Mouse (Mus musculus) adrenal gland, postnatal 36 days (tissue): ENCODE measurements around the gene Gm44511. TPM values are rescaled to one million over a fixed set of nuclear protein-coding genes. Genes with fewer than 3 reads are reported as not detected.

Source experiments
- DNase-seq, 2 experiments: peaks; one replicate each; pipeline ENCODE4 v3.0.0; 2021; ENCODE audit warnings: mixed read lengths in 1 of 2
- long read RNA-seq, 2 experiments: library from polyadenylated mRNA; stranded (forward); transcript quantifications; one replicate each; pipeline ENCODE4 v2.0.0; 2021; ENCODE audit warnings: borderline sequencing depth in 2 of 2
- total RNA-seq, 2 experiments: library from RNA; stranded (reverse); gene quantifications; 2 replicates each; pipeline ENCODE4 v1.2.3; 2021

The Gm44511 gene
- not detected for total RNA-seq
- long read RNA-seq, experiment 1, partial matches to known transcripts, result 0 of 7 reads
- long read RNA-seq, experiment 1, other reads (novel, unspliced or antisense), result 7 of 7 reads
- long read RNA-seq, experiment 2, partial matches to known transcripts, result 0 of 11 reads
- long read RNA-seq, experiment 2, other reads (novel, unspliced or antisense), result 11 of 11 reads

DNA sequence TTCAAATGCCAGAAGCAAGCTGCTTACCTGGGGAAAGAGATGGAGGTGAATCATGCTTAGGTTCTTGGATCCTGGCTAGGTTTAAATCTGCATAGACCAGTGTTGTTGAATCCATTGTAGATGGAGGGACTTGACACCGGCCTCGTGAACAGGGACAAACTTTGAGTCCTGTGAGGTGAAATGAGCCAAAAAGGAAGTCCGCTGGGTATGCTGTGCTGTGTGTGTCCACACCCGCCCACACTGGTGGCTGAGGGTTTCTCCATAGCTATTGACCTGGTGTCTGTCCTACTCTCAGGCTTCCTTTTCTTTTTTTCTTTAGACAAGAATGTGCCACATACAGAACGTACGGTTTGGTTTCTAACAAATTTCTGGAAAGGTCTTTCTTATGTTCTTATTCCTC, at the start of gene Gm44511, which contains the start of gene Klrb1b:
TSS of gene Gm44511 (minus strand) at position 184 of the 400 bp plus-strand sequence.
TSS of gene Klrb1b (minus strand) at position 200 of the 400 bp plus-strand sequence.
- no peak for DNase-seq

DNA sequence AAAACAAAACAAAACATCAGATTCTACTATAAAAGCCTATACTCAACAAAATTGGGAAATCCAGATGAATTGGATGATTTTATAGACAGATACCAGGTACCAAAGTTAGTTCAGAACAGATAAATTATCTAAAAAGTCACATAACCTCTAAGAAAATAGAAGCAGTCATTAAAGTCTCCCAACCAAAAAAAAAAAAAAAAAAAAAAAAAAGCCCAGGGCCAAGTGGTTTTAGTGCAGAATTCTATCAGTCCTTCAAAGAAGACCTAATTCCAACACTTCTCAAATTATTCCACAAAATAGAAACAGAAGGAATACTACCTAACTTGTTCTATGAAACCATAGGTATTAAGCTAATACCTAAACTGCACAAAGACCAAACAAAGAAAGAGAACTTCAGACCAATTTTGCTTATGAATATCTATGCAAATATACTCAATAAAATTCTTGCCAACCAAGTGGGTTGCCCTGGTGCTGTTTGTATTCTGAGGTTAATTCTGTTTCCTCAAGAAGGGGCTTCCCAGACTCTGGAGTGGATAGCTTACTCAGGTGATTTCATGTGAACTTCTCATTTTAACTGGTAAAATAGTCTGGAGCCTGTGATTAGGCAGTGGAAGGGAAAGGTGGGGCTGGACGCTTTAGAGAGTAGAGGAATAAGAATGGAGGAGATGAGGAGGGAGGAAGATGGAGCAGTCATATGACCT, 45.9 kb upstream of the Gm44511 start:
- DNase-seq, result no peak

DNA sequence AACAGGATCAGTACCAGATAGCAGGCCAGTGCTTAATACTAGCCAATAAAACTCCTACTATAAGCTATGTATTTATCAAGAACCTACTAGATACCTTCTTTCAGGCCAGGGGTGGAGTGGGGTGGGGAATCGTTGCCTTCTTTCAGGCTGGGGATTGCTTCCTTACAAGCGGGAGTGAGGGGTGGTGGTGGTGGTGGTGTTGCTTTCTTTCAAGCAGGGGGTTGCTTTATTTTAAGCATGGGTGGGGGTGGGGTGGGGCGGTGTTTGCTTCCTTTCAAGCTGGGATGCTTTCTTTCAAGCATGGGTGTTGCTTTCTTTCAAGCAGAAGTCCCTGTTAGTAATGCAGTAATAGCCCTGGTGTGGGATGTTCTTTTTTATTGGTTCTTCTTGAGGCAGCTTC, 42.7 kb upstream of the Gm44511 start:
- no peak for DNase-seq

DNA sequence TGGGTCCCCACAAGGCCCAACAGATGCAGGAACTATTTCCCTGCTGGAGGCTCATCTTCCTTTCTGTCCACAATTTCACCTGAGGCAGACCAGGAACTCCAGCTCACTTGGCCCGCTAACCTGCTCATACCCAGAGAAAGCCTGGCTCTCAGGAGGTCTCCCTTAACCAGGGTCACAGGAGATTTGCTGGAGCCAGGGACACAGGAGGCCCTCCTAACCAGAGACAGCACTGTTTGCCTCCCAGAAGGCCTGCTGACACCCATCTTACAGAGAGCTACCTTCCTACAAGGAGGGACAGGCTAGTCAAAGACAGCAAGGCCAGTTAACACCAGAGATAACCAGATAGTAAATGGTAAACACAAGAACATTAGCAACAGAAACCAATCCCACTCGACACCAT, 31.9 kb upstream of the Gm44511 start:
- no peak for DNase-seq

DNA sequence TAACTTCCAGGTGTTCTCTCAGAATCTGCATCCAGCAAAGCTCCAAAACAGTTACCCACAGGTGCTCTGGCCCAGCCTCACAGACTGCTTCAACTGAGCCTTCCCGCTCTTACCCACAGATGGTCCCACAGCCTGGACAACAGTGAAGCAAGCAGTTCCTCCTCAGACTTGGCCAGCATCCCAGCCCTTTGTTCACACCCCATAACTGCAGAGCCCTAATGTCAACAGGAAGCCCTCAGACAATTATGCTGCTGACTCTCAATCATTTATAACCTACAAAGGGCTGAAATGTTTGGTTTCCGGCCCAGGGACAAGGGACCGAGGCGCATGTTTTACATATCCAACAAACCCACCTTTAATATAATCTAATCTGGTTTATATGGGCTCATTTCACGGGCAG, 30.1 kb upstream of the Gm44511 start:
- DNase-seq, result peak; percentile 70 to 82

DNA sequence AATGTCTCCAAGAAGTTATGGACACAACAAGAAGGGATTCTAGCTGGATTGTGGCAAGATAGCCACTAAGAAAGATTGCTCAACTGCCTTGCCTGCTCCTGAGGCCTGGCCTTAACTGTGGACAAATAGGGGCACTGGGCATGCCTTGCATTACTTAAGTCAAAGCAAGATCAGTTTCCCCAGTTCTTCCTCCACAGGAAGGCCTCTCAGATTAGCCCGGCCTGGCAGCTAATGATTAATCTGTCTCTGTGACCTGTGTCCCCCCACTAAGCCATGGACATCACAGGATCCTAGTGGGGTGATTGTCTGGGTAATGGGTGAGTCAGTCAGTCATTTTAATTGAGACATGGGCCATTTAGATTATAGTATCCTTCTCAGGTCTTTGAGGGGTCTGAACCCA, 29.4 kb upstream of the Gm44511 start:
- no peak for DNase-seq

DNA sequence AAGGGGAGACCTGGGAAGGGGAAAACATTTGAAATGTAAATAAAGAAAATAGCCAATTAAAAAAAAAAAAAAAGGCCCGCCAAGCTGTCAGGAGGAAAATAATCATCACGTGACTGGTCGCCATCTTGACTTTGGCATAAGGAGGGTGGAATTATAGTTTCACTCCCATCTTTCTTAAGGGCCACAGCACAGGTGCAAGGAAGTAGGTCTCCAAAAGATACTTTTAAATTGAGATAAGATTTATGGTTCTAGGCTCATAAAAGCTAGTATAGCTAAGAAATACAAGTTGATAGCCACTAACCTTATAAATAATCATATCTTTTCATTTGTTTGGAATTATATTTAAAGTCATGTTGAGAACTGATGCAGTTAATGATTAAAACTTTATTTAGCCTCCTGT, 28.8 kb upstream of the Gm44511 start:
- DNase-seq, result no peak

DNA sequence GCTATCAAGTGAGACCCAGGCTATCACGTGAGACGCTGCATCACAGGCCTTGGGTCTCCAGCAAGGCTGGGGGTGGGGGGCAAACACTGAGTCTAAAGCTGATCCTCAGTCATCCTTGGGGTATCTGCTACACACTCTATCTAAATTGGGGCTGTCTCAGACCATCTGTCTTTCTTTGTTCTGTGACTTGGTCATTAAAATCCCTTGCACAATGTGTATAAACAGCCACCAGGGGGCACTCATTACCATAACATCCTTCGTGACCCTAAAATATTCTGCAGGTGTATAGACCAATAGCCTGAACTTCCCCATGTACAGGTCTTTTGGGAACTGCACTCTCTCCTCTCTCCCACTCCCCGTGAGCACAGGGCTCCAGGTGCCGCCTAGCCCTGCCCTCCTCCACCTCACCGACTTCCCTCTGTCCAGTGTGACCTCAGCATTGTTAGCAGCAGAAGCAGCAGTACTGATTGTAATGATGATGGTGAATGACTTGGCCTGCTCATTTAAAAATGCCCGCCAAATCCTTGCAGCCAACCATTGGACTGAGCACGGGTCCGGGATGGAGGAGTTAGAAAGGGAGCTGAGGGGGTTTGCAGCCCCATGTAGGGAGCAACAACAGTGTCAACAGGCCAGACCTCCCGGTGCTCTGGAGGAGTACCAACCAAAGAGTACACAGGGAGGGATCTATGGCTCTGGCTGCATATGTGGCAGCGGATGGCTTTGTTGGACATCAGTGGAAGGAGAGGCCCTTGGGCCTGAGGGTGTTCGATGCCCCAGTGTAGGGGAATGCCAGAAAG, 28.1 kb upstream of the Gm44511 start:
- DNase-seq, result peak; percentile 63 to 72

DNA sequence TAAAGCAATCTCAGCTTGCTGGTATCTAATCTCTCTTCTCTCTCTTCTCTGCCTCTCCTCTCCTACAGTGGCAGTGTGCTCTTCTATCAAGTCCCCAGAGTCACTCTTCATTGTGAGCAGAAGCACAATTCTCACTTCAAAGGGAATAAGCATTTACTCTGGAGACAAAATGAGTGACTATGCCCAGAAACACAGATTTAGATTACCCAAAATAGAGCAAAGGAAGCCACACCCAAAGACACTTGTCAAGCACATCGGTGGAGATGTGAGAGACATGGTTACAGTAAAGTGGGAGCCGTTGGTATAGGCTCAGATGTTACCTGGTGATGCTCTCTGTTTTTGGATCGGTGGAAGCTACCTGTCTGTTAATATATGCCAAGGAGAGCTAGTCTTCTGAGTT, 26.7 kb upstream of the Gm44511 start:
- no peak for DNase-seq

DNA sequence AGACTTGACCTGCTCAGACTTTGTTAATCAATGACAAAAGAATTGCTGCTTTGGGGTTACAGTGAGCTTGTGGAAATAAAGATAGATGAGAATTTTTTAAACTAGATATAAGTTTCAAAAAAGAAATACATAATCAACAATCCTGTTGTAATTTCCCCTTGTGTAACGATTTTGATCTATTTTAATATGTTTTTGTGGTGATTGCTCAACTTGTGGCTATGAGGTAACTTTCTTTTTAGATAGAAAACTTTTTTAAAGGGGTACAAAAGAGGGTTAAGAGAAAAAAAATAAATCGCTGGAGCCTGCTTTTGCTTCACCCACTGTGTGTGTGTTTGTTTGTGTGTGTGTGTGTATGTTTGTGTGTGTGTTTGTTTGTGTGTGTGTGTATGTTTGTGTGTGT, 25.0 kb upstream of the Gm44511 start:
- DNase-seq, result no peak

DNA sequence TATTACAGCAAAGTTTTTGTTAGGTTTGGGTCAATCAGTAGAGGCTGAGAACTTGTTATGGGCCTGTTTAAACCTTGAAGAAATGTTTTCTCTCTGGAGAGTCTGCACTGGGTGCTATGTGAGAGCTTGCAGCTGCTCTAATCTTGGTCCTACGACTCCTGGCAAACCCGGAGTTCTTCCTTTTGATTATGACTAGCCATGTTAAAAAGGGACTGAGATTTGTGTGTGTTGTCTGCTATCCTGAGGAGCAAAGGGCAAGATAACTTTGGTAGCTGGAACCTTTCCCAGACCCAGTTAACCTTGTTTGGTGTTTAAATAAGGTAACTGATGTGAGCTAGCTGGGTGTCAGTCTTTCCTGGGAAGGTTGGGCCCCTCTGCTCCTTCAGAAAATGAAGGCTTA, 24.6 kb upstream of the Gm44511 start:
- no peak for DNase-seq

DNA sequence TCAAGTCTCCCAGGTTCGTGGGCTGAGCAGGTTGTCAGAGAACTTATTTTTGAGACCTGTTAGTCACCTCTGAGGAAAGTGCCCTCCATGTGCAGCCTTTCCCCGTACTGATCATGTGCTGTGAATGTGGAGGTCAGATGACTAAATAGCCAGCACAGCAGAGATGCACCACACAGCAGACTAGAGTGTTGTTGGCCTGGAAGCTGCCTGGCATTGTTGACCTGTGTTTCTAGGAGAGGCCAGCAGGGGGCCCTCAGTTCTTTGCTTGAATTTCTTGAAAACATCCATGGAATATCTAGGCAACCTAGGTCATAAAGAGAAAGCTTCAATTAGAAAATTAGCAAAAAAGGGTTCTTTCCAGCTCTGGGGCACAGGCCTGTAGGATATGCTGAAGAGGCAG, 23.8 kb upstream of the Gm44511 start:
- DNase-seq, result peak; percentile 64 to 70

DNA sequence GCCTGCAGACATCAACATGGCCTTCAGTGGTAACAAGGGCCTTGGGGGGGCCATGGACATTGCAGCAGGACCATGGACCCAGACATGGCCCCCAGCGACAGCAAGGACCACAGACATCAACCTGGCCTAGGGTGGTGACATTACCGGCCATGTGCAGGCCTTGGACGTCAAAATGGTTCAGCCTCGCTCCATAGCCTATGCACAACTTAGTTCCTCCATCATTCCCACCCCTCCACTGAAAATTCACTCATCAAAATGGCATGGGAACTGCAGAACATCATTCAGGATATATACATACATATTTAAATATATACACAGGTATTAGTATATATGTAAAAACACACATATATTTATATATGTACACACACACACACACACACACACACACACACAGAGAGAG, 21.3 kb upstream of the Gm44511 start:
- DNase-seq, result no peak

DNA sequence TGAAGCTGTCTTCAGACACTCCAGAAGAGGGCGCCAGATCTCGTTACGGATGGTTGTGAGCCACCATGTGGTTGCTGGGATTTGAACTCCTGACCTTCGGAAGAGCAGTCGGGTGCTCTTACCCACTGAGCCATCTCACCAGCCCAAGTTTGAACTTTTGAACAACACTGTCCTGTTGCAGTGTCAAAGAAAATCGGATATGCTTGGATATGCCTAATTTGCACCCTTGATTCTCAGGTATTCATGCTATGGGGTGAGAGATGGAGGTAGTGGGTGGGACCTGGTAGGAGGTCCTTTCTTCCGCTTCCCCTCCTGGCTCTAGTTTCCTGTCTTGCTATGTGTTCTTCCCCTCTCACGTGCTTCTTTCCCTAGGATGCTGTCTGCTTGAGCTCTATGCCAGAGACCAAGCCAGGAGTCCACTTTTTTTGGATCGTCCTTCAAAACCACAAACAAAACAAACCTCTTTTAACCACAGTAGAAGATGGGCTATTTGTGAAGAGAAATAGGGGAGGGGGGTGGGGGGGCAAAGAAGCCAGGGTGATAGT, 20.0 kb upstream of the Gm44511 start:
- no peak for DNase-seq

DNA sequence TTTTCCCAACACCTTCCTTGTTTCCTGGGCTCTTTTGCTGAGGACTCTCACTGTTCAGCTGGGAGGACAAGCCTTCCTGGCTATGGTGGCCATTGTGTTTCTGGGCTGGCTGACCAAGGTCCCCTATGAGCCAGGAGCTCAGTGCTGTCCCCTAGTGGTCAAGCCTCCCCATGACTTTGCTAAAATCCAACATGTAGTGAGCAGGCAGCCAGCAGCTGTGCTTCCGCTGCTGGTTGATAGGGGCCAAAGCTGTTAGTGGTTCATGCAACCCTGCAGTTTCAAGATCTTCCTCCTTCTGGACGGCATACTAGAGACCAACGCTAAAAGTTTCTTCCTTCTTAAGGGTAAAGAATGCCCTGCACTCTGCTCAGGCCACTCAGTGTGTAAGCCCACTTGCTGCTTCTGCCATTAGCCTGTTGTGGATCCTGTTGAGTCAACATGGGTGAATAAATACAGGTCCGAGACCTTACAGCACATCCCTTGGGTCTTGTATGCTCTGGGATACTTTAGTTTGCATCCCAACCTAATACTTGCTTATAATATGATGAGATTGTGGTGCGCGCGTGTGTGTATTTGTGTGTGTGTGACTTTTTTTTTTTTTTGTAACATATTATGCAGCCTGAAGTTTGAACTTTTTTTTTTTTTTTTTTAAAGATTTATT, 19.3 kb upstream of the Gm44511 start:
- DNase-seq, result peak; percentile 88 to 91

DNA sequence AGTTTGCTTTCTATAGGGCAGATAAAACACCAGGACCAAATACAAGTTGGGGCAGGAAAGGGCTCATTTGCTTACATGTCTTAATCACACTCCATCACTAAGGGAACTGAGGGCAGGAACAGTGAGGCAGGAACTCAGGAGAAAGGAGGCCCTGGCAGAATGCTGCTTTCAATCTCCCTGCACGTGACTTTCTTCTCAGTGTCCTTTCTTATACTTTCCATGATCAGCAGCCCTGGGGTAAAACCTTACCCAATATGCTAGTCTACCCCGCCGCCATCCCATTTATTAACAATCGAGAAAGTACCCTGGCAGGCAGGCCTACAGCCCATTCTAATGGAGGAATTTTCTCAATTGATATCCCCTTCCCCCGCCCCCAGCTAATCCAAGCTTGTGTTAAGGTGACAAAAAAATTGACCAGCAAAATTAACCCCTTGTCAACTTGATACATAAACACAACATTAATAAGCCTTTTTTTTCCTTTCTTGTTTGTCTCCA, 18.5 kb upstream of the Gm44511 start:
- DNase-seq, result no peak

DNA sequence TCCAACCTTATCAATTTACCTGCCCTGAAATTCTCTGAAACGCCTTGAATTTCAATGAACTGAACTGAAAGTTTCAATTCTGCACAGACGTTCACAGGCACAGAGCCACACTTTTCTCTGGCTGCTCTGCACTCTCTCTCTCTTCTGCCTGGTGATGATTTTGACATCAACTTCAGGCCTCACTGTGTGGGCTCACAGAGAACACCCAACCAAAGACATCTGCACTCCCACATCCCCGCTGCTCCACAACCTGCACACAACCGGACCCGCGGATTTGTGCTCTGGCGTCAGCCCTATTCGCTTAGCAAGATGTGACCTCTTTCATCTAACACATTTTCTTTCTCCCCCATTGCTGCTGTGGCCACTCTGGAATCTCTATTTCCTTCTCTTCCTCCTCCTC, 18.0 kb upstream of the Gm44511 start:
- DNase-seq, result no peak

DNA sequence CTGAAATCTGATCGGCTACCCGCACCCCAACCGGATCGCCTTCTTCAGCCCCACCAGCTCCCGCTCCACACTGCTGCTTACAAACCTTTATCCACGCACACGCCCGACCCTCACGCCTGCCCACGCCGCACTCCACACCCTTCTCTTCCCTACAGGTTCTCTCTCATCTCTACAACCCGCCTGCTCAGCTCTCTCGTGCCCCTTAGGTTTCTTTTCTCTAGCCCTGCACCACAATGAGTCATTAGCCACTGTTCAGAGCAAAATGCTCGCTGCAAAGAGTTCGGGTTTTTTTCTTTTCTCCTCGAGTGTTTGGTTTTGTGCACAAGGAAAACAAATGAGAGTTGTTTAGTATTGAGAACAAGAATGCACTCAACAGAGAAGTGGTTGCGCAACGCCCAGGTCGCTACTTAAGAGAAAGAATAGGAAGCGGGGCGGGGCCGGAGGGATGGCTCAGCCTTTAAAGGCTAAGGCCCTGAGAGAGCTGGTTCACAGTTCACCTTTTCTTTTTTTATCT, 17.4 kb upstream of the Gm44511 start:
- peak; percentile 79 to 83 for DNase-seq

DNA sequence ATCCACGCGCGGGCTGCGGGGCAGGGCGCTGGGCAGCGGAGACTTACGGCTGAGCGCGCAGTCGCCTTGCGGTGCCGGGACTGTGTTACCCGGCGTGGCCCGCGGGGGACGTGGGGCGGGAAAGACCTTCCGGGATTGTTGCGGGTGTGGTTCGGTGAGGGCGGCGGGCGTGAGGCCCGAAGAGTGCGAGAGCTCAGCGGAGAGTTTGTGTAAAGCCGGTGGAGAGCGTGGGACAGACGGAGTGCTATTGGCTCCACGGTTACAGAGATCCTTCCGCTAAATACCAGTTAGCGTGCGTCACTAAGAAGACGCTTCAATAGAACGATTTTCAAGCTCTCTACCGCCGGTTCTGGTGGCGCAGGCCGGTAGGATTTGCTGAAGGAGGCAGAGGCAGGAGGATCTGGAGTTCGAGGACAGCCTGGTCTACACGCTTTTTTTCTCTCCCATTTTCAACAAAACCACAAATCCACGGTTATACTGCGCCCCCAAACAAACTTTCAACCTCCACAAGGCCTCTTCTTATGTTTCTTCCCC, 16.9 kb upstream of the Gm44511 start:
- DNase-seq, result peak; percentile 87 to 91

DNA sequence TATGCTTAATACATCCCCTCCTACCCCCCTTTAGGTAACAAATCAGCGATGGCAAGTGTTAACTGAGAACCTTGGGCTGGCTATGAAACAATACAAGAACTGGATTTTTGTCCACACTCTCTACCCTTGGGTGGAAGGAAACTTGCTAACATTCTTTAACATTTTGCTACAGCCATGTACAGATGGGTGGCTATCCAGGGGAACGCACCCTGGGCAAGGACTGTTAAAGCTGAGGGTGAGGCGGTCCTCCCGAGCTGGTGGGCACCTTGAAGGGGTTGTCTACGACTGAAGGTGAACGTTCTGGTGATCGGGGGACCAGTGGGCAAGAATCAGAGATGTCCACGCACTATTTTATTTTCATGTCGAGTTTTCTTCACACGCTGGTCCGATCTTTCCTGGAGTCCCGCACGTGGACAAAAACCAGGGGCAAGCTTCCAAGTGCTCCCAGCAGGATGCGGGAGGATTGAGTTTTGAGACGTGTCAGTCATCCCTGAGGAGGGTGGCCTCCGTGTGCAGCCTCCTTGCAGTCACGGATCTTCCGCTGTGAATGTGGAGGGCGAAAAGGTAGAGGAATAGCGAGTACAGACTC, 16.3 kb upstream of the Gm44511 start:
- no peak for DNase-seq
